Mouse (Mus musculus): ENCODE measurements around the gene A430005L14Rik. TPM values are rescaled to one million over a fixed set of nuclear protein-coding genes. Genes with fewer than 3 reads are reported as not detected.
"Not testable (repeated sequence)": the region's sequence is repeated elsewhere in the genome, so short reads cannot be mapped to it uniquely, and the experiment has no call there.

Gene A430005L14Rik
- 64.8 and 69.1 TPM in 2 replicates for polyA plus RNA-seq (2015; fragmentation: Nextera tagmentation; extraction: Ambion mirVana)

GRCm38 (mm10) chr4:153956569-153957405 is at the start of gene A430005L14Rik:
Gene A430005L14Rik, plus strand, starts transcription at chr4:153957237.
- Histone ChIP-seq H3K27me3 (no peaks in the 10 kb centered on the region), H3K4me3 (peak within 1 kb of the TSS; percentile 71), H3K9ac (replicated peaks) (peak within 1 kb of the TSS; percentile 74), H3K4me1 (peaks cover 15% of the 10 kb centered on the region), H3K27ac (replicated peaks) (peak within 1 kb of the TSS; percentile 89), H3K9me3 (no peaks in the 10 kb centered on the region), H3K4me2 (replicated peaks) (peak within 1 kb of the TSS; percentile 82), H3K36me3 (peaks cover 21% of the 10 kb centered on the region)
- peak; percentile 95 for ATAC-seq (replicated peaks)
- 2% methylated on average over 67 of the region's 67 CpGs for WGBS

DNA sequence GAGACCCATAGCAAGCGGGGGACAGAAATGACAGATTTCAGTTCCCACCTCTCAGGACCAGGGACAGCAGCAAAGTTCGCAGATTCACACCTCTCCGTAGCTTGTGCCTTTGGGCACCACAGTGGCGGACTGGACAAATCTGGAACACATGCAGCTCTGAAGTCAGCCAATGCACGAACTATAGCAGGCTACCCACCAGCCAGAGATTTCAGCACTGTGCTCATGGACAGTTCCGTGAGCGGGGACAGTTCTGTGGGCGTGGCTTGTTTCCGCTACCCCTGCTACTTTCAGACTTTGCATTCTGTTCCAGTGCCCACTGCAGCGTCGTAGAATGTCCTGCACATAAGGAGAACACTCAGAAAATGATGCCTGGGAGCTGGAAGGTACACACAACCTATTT is 49.5 kb upstream of the A430005L14Rik start:
- Histone ChIP-seq H3K4me1 (no peaks in the 10 kb centered on the region), H3K27ac (replicated peaks) (no peak overlapping the region), H3K4me2 (replicated peaks) (no peak overlapping the region), H3K4me3 (no peak overlapping the region), H3K27me3 (no peaks in the 10 kb centered on the region), H3K9me3 (no peaks in the 10 kb centered on the region), H3K36me3 (no peaks in the 10 kb centered on the region), H3K9ac (replicated peaks) (no peak overlapping the region)
- WGBS = 24% methylated on average over 11 of the region's 11 CpGs
- no peak for ATAC-seq (replicated peaks)

DNA sequence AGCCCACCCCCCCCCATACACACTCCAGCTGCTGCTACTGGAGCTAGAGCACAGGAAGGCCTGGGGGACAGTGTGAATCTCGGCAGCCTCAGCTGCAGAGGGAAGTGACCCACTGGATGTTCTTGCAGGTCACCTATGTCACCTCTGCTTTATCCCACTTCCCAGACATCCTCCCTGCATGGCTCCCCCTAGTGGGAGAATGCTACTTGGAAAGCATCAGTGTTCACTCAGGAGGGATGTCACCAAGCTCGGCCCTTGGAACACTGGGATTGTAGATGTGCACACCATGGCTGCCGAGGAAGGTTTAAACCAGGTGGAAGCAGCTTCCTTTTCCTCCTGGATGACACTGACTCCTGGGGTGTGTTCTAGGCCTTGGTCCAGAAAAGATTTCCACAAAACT is 43.4 kb upstream of the A430005L14Rik start:
- Histone ChIP-seq H3K27me3 (no peaks in the 10 kb centered on the region), H3K4me3 (no peak overlapping the region), H3K9me3 (no peaks in the 10 kb centered on the region), H3K36me3 (no peaks in the 10 kb centered on the region), H3K4me2 (replicated peaks) (no peak overlapping the region), H3K27ac (replicated peaks) (no peak overlapping the region), H3K9ac (replicated peaks) (no peak overlapping the region), H3K4me1 (peaks cover 7% of the 10 kb centered on the region; the same call in 1 of the 2 replicates)
- 67% methylated on average over 3 of the region's 3 CpGs for WGBS
- no peak for ATAC-seq (replicated peaks)

GRCm38 (mm10) chr4:153917773-153918500 is 39.1 kb upstream of the A430005L14Rik start:
- Histone ChIP-seq H3K4me2 (replicated peaks) (no peak overlapping the region), H3K36me3 (no peaks in the 10 kb centered on the region), H3K9ac (replicated peaks) (no peak overlapping the region), H3K27me3 (no peaks in the 10 kb centered on the region), H3K4me1 (peaks cover 15% of the 10 kb centered on the region), H3K4me3 (no peak overlapping the region), H3K27ac (replicated peaks) (peak overlapping the region; percentile 59), H3K9me3 (no peaks in the 10 kb centered on the region)
- peak; percentile 46; the same call in 1 of the 2 replicates for ATAC-seq (replicated peaks)
- WGBS = 41% methylated on average over 8 of the region's 8 CpGs

DNA sequence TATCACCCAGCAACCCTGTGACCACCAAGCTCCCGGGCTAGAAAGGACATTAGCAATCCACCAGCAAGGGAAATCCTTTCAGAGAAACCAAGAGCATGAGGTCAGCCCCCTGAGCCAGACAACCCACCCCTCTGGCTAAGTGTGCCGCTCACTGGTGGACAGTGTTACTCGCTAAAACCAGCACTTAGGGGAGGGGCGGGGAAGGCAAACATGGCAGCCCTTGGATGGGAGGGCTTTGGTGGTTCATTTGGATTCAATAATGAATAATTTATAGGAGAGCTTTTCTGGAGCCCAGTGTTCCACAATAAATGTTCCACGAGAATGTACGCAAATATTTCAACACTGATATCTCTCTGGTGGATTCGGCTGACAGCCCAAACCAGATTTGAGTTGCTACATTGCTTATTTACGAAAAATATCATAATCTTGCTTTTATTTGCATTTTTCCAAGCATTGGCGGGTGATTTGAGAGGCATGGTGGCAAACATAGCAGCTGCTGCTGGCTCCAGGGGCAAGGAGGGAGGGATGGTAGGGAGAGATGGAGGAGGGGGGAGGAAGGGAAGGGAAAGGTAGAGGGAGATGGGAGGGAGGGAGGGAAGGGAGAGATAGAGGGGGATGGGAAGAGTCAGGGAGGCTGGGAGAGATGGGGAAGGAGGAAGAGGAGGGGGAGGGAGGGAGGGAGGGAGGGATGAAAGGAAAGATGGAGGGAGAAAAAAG is 36.4 kb upstream of the A430005L14Rik start:
- ATAC-seq (replicated peaks) = no peak; the same call in 1 of the 2 replicates
- WGBS = 44% methylated on average over 9 of the region's 9 CpGs
- peak overlapping the region; percentile 46 for H3K27ac ChIP-seq (replicated peaks)
- no peak overlapping the region for H3K9ac ChIP-seq (replicated peaks)
- H3K27me3 ChIP-seq = 0 out of 2 replicates have a peak, but pooled peaks cover 3% of the 10 kb centered on the region
- H3K36me3 ChIP-seq = no peaks in the 10 kb centered on the region
- H3K4me2 ChIP-seq (replicated peaks) = no peak overlapping the region
- H3K4me1 ChIP-seq = peaks cover 15% of the 10 kb centered on the region
- H3K9me3 ChIP-seq = no peaks in the 10 kb centered on the region
- H3K4me3 ChIP-seq = no peak overlapping the region

DNA sequence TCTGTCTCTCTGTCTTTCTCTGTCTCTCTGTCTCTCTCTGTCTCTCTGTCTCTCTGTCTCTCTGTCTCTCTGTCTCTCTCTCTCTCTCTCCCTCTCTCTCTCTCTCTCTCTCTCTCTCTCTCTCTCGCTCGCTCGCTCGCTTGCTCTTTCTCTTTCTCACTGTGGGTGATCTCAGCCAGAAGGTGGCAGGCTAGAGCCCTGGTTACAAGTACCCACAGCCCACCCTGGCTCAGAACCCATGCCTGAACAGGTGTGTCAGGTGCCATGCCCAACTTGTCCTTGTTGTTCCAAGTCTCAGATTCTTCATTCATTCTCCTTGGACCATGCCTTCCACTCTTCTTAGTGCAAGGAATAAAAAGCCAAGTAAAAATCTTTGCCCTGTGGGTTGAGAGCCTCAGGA is 34.9 kb upstream of the A430005L14Rik start:
- not testable (repeated sequence) for H3K27me3 ChIP-seq; H3K9me3 ChIP-seq; H3K9ac ChIP-seq (replicated peaks); H3K4me2 ChIP-seq (replicated peaks); H3K4me3 ChIP-seq; H3K27ac ChIP-seq (replicated peaks); H3K36me3 ChIP-seq; ATAC-seq (replicated peaks)
- 28% methylated on average over 4 of the region's 4 CpGs for WGBS
- peaks cover 15% of the 10 kb centered on the region for H3K4me1 ChIP-seq

DNA sequence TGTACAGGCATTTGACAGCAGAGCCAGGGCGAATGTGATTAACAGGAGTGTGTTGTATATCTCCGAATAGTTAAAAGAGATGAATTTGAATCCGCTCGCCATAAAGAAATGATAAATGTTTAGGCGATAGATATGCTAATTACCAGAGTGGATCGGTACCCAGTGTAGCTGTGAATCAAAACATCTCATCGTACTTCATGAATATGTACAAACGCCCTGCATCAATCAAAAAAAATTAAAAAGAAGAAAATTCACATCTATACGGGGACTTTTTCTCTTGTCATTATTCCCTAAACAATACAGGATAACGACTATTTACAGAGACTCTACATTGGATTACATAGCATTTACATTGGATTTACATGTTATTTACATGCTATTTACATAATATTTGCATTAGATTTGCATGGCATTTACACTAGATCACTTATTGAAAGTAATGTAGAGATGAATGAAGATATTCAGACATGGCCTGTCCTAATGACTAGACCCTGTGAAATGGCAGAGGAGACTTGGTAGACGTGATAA is 28.2 kb upstream of the A430005L14Rik start:
- Histone ChIP-seq H3K36me3 (no peaks in the 10 kb centered on the region), H3K4me3 (no peak overlapping the region), H3K27ac (replicated peaks) (peak overlapping the region; percentile 11; the same call in 1 of the 2 replicates), H3K4me2 (replicated peaks) (no peak overlapping the region), H3K27me3 (0 out of 2 replicates have a peak, but pooled peaks cover 3% of the 10 kb centered on the region), H3K4me1 (peaks cover 25% of the 10 kb centered on the region), H3K9ac (replicated peaks) (no peak overlapping the region), H3K9me3 (no peaks in the 10 kb centered on the region)
- ATAC-seq (replicated peaks) = peak; percentile 71
- 27% methylated on average over 11 of the region's 11 CpGs for WGBS

DNA sequence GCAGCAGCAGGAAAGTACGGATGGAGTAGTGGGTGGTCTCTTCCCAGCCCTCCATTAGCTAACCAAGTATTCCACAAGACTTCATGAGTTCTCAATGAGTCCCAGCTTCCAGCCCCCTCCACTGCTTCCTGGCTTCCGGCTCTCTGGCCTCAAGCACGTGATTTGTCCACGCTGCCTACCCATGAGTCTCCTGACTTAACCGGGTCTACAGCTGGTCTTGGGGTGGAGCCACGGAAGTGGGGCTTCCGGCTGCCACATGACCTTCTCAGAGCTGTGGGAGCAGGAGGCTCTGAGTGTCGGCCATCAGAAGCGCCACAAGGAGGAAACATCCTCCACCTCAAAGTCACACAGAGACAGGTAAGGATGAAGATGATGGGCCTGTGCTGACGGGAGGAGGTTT is 27.6 kb upstream of the A430005L14Rik start:
- peak overlapping the region; percentile 11; the same call in 1 of the 2 replicates for H3K27ac ChIP-seq (replicated peaks)
- peaks cover 25% of the 10 kb centered on the region for H3K4me1 ChIP-seq

GRCm38 (mm10) chr4:153929921-153930320 is 27.1 kb upstream of the A430005L14Rik start:
- WGBS = 63% methylated on average over 4 of the region's 4 CpGs
- no peak overlapping the region for H3K4me2 ChIP-seq (replicated peaks)

More for the DNA sequence above, 27.6 kb upstream of the A430005L14Rik start:
- 0 out of 2 replicates have a peak, but pooled peaks cover 3% of the 10 kb centered on the region for H3K27me3 ChIP-seq
- WGBS = 68% methylated on average over 10 of the region's 10 CpGs
- H3K4me2 ChIP-seq (replicated peaks) = no peak overlapping the region
- H3K9me3 ChIP-seq = no peaks in the 10 kb centered on the region
- no peaks in the 10 kb centered on the region for H3K36me3 ChIP-seq
- peak; percentile 40; the same call in 1 of the 2 replicates for ATAC-seq (replicated peaks)
- H3K4me3 ChIP-seq = no peak overlapping the region
- H3K9ac ChIP-seq (replicated peaks) = no peak overlapping the region

GRCm38 (mm10) chr4:153943243-153943642 is 13.8 kb upstream of the A430005L14Rik start:
- WGBS = 66% methylated on average over 4 of the region's 4 CpGs
- no peak overlapping the region for H3K27ac ChIP-seq (replicated peaks)
- no peaks in the 10 kb centered on the region for H3K4me1 ChIP-seq
- H3K4me2 ChIP-seq (replicated peaks) = no peak overlapping the region
- peaks cover 11% of the 10 kb centered on the region; the same call in 1 of the 2 replicates for H3K27me3 ChIP-seq
- no peak; the same call in 1 of the 2 replicates for ATAC-seq (replicated peaks)
- no peaks in the 10 kb centered on the region for H3K9me3 ChIP-seq
- H3K4me3 ChIP-seq = no peak overlapping the region
- no peaks in the 10 kb centered on the region for H3K36me3 ChIP-seq
- H3K9ac ChIP-seq (replicated peaks) = no peak overlapping the region

More at GRCm38 (mm10) chr4:153929921-153930320, 27.1 kb upstream of the A430005L14Rik start:
- no peak overlapping the region for H3K4me3 ChIP-seq
- H3K9ac ChIP-seq (replicated peaks) = no peak overlapping the region
- peak; percentile 76 for ATAC-seq (replicated peaks)
- no peaks in the 10 kb centered on the region for H3K9me3 ChIP-seq
- H3K4me1 ChIP-seq = peaks cover 25% of the 10 kb centered on the region
- H3K36me3 ChIP-seq = no peaks in the 10 kb centered on the region
- H3K27ac ChIP-seq (replicated peaks) = peak overlapping the region; percentile 11; the same call in 1 of the 2 replicates
- no peaks in the 10 kb centered on the region for H3K27me3 ChIP-seq

DNA sequence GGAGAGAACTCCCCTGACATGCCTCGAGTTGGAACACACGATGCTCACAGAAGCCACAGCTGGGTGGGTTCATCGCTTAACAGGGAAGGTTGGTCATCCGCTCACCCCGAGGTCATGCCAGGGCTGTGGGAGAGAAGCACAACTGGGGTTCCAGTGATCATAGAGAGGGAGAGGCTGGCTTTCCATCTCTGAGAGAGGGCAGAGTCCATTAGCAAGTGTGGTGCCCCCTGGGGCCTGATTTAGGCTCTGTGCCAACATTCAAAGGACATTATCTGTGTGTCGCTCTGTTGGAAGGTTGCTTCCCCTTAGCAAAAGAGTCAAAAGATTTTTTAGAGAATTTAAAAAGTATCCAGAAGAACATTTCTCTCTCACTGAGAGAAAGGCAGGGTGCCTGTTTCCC is 12.8 kb upstream of the A430005L14Rik start:
- Histone ChIP-seq H3K9me3 (no peaks in the 10 kb centered on the region), H3K36me3 (no peaks in the 10 kb centered on the region), H3K4me1 (no peaks in the 10 kb centered on the region), H3K4me3 (no peak overlapping the region), H3K27me3 (peaks cover 15% of the 10 kb centered on the region; the same call in 1 of the 2 replicates), H3K9ac (replicated peaks) (no peak overlapping the region), H3K4me2 (replicated peaks) (no peak overlapping the region), H3K27ac (replicated peaks) (no peak overlapping the region)
- ATAC-seq (replicated peaks) = no peak
- 57% methylated on average over 6 of the region's 6 CpGs for WGBS
